Mouse (Mus musculus) frontal cortex, postnatal 36 days (tissue): ENCODE measurements at regions not wholly inside any gene's neighbourhood (a gene's known extent, or its start where the extent isn't known, plus 50 kb on each side); places are given as distances from the start of the nearest gene placed in this dataset.
A peak's percentile ranks its signal among the peaks of the same experiment; 100 is the strongest.

ENCODE experiments used
- DNase-seq, 2 experiments: peaks; one replicate each; pipeline ENCODE4 v3.0.0; 2022; ENCODE audit warnings: low spot score in 2 of 2

- no peak for DNase-seq
Measured at GRCm38 (mm10) chr12:110220516-110220915, 58.4 kb upstream of the Dio3 start.

DNA sequence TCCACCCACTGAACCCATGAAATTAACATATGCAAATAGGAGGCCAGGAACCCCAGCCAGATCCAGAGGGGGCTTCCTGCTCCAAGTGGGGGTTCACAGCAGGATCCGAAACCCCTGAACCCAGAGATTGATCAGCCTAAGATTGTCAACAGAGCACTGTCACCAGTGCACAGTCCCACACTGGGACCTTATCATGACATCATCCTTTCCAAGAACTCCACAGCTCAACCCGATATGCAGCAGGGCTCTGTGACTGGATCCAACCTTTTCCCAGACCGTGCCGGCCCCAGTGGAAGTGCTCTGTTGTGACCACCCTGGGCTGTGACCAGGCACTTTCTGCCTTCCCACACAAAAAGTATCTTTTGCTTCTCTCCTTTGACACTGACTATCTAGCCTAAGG lies 57.7 kb upstream of the Dio3 start:
- DNase-seq = no peak

GRCm38 (mm10) chr12:110221679-110222078 lies 57.2 kb upstream of the Dio3 start:
- DNase-seq = no peak

GRCm38 (mm10) chr12:110224250-110224649 lies 54.6 kb upstream of the Dio3 start:
- no peak for DNase-seq

DNA sequence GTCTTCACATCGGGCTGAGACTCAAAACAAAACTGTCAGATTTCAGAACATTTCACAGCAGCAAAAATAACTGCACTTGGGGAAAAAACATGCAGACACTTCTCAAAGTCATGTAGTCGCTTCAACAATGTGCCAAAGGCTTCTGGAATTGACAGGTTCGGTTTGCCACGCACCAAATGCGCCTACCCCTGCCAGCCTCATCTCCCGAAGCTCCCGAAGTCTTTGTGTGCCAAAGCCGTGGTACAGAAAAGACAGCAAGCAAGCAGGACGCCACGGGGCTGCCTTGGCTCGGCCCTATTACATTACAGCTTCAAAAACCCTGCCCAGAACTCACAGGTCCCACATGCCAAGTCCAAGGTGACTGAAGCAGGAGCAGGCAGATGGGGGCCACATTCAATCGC lies 50.9 kb upstream of the Dio3 start:
- DNase-seq = peak; percentile 59 to 66
